Mouse (Mus musculus): Measurements from ENCODE around the gene Exosc6.
"Not testable (repeated sequence)": the region's sequence is repeated elsewhere in the genome, so short reads cannot be mapped to it uniquely, and the experiment has no call there.

The Exosc6 gene

DNA sequence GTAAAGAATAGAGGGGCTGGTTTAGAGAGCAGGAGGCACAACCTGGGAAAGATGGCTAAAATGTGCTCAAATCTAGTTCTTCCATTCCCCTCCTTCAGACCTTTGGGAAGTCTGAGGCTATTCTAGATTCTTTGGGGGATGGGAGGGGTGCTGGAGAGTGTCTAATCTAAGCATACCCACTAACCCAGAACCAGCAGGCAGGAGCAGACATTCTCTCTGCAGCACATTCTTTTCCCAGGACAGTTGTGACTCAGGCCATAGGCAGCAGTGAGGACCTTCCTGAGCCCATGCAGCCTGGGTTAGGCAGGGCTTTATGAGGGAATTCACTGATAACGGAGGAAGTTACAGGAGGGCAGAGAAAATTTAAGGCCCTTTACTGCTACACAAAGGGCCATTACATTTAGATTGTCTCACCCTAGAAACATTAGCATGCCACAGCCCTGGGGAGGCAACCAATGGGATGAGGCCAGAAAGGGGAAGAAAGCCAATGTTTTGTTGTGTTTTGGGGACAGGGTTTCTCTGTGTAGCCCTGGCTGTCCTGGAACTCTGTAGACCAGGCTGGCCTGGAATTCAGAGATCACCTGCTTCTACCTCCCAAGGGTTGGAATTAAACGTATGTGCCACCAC, 2.9 kb downstream of the Exosc6 start:
- in situ Hi-C loops (cut with MboI, MseI): loop anchor here in 1 of 2 experiments (5.0 kb wide), 1 partner anchor 33 kb away; the partner anchor contains the start of genes Clec18a and Pdpr

DNA sequence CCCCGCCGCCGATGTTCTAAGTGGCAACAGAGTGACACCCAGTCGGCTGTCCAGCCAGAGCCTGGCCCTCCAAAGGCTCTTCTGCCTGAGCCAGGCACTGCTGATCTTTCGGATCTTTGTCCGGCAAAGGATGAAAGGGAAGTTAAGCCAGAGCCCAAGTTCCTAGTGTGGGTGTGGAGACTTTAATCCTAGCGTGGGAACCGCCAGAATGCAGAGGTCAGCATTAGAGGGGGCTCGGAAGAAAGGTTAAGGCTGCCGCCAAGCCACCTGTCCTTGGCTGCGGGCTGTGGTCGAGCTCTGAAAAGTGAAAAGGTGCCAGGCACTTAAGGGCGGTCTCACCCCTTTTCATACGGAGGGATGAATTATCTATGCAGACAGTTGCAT, 5.5 kb downstream of the Exosc6 start:
- in situ Hi-C loops (cut with MboI, MseI): no loop called here

DNA sequence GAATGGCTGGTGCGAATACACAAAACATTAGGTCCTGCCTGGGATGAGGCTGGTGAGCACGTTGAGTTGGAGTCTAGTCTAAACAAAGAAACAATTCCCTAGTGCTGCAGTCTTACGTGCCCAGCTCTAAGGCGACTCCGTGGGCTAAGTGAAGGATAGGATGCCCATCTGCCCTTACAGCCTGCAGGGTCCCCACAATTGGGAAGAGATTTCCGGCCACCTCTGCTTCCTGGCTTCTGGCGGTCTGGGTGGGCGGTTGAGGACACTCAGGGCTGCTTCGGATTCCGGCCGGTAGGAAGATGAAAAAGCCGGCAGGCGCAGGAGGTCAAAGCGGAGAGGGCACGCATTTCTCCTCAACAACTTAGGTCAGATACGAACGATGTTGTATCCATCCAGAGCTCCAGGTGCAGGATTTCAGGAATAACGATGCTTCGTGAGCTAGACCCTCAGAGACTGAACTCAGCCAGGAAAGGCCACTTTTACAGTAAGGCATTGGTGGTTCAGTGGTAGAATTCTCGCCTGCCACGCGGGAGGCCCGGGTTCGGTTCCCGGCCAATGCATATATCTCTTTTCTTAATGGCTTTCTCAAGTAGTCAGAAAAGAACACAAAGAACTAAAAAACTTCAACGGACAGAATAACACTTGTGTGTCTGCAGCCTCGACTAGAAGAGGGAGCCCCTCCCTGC, 6.1 kb downstream of the Exosc6 start:
- in situ Hi-C loops (cut with MboI, MseI): no loop called here

DNA sequence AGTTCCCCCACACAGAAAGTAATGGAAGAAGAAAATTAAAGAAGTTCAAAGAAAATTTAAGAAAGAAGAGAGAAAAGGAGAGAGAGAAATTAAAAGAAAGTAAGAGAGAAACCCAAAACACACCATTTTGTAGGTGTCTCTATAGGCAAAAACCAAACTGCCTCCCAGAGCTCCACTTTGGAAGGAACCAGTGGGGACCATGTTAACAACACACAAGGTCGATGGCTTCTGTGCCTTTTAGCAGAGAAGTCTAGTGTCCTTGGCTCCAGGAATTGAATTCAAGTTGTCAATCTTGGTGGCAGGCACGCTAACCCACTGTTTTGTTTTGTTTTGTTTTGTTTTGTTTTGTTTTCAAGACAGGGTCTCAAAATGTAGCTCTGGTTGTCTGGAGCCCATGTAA, 6.8 kb downstream of the Exosc6 start:
- in situ Hi-C loops (cut with MboI, MseI): no loop called here

DNA sequence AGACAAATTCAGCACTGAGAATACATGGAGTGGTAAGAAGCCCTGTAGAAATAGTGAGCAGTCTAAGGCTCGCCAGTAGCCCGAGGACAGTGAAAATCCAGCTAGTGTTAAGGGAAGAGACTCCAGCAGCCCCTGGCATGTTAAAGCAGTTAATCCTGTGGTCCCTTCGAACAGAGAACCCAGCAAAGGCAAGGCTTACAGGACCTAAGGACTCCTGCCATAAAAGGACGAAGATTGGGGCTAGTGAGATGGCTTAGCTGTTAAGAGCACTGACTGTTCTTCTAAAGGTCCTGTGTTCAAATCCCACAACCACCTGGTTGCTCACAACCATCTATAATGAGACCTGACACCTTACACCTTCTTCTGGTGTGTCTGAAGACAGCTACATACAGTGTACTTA, 10.2 kb downstream of the Exosc6 start:
- in situ Hi-C loops (cut with MboI, MseI): no loop called here

DNA sequence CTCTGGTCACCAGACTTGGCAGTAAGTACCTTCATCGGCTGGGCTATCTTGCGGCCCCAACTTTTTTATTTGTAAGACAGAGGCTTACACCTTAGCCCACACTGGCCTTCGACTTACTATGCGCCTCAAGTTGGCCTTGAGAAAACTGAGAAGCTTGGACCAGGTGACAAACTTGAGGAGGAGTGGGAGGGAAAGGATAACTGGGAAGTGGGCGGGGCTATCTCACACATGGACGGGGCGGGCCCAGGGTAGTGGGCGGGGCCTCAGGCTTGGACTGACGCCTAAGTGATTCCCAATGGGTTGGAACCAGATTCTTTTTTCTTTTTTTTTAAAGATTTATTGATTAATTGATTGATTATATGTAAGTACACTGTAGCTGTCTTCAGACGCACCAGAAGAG, 11.3 kb downstream of the Exosc6 start:
- in situ Hi-C loops (cut with MboI, MseI): no loop called here

DNA sequence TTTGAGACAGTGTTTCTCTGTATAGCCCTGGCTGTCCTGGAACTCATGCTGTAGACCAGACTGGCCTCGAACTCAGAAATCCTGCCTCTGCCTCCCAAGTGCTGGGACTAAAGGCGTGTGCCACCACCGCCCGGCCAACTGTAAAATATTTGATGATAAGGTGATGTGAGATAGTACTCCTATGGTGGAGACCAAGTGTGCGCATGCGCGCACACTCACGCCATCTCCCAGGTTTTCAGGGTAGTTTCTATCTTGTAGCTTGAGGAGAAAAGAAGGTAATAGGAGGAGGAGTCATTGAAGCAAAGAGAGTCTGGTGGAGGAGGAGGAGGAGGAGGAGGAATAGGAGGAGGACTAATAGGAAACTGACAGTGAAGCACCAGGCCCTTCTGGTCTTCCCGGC, 12.5 kb downstream of the Exosc6 start:
- in situ Hi-C loops (cut with MboI, MseI): not testable (repeated sequence)

DNA sequence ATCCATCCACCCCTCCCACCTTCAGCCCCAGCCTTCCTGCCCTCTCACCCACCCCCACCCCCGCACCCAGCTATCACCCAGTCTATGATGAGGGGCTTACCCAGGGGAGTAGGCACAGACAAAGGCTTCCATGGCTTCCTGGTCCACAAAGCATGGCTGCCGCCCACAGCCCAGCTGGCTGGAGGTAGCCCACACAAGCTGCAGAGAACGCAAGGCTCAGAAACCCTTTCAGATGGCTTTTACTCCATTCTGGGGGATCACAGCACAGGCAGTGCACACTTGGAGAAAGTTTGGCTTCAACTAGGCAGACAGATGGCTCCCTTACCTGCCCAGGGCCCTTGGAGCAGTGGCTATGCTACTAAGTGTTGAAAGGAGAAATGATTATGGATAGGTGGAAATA, 19.8 kb downstream of the Exosc6 start:
- in situ Hi-C loops (cut with MboI, MseI): loop anchor here in 1 of 2 experiments (10.0 kb wide), 1 partner anchor 611 kb away; no protein-coding TSS in a partner anchor

DNA sequence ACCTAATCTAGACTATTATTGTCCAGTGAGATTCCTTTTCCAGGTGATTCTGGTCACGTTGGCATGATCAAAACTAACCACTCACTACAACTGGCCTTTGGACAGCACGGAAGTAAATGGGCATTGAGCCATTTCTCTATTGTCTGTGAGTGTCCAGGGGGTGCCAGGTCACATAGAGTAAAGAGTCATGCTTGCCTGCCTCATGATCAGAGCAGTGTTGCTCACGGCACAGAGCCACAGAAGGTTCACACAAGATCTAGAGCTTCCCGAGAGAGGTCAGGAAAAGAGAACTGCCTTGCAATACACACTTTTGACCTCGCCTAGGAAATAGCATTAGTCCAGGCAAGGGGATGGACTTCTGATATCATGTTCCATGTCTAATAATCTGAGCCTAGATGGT, 23.3 kb downstream of the Exosc6 start:
- in situ Hi-C loops (cut with MboI, MseI): loop anchor here in 1 of 2 experiments (10.0 kb wide), 1 partner anchor 615 kb away; no protein-coding TSS in a partner anchor

DNA sequence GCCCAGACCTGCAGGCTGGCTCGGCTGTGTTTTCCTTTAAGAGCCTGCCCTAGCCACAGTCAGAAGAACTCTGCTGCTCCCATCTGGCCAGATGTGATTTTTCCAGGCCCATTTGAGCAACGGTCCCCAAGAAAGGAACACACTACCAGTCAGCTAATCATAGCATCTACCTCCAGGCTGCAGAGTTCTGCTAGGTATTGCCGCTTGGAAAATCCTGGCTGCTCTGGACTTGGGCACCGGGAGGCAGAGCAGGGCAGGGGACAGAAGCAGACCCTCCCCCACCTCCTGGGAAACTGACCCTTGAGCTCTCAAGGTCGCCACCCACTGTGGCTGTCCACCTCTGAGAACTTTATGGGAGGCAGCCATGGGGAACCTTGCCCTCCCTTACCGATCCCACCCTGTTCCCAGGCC, 23.7 kb downstream of the Exosc6 start:
- in situ Hi-C loops (cut with MboI, MseI): loop anchor here in 1 of 2 experiments (5.0 to 10.0 kb wide), 2 partner anchors 67 to 615 kb away; no protein-coding TSS in a partner anchor

DNA sequence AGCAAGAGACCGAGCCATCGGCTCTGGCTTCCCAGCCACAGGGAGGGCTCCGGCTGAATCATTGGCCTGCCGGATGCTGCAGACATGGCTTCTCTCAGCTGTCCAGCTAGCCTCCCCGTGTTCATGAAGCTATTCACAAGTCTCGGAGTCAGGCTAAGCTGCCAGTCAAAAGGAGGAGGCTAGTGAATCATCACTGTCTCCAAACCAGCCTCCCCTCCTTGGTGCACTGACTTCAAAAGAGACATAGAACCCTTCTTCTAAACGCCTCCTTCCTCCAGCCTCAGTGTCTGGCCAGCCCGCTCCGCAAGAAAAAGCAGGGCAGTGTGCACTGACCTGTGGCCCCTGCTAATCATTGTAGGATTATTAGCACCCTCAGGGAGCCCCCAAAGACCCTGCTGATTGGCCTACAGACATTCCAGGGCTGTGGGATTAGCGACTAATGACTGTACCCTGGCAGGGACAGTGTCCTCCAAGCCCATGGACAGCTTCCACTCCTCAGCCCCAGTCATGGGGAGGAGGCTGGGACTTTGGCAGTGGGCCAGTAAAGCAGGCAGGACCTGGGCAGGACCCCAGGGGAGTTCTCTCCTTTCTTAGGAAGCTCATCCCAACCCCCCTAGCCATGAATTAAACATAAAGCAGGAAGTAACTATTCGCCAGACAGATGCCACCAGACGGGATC, 25.6 kb downstream of the Exosc6 start:
- in situ Hi-C loops (cut with MboI, MseI): loop anchor here in 1 of 2 experiments (5.0 kb wide), 1 partner anchor 66 kb away; no protein-coding TSS in a partner anchor

DNA sequence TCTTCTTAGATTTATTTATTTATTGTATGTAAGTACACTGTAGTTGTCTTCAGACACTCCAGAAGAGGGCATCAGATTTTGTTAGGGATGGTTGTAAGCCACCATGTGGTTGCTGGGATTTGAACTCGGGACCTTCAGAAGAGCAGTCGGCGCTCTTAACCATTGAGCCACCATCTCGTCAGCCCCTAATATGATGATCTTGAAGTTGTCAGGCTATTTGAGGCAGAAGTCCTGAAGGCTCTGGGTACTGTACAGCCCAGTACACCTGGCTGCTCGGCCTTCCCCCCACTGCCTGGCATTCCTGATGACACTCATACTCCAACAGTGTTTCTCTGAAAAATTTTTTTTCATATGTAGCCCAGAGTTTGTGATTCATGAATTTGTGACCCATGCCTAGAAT, 27.8 kb downstream of the Exosc6 start:
- in situ Hi-C loops (cut with MboI, MseI): loop anchor here in 1 of 2 experiments (5.0 kb wide), 1 partner anchor 63 kb away; no protein-coding TSS in a partner anchor

DNA sequence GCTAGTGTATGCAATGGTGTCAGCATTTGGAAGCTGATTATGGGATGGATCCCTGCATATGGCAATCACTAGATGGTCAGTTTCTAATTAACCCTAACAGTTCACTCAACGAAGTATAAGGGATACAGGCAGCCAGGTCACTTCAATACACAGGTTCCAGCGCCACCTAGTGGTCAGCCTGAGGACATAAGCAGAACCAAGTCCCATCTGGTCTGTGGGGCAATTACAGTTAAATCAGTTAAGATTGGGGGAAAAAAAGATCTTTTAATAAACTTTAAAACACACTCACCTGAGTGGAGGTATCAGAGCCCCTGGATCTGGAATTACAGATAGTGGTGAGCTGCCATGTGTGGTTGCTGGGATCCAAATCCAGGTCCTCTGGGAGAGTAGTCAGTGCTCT, 34.0 kb downstream of the Exosc6 start:
- in situ Hi-C loops (cut with MboI, MseI): loop anchor here in 1 of 2 experiments (5.0 kb wide), 1 partner anchor 33 kb away; the partner anchor contains the start of gene Exosc6

DNA sequence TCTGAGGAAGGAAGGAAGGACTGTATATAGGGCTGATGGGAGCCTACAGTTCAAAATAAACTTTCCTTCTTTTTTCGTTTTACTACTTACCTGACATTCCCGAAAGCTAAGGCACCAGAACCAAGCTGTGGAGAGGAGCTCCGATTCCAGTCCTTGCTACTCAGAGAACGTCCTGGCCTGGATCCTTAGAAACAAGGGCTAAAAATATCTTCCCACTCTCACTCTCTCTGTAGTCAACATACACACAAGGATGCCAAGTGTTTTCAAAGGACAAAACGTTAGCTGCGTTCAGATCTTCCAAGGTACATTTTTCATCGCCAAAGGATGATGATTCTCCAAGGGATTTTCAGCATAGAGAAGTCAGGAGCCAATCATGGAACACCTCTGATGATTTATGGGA, 35.6 kb downstream of the Exosc6 start:
- in situ Hi-C loops (cut with MboI, MseI): loop anchor here in 1 of 2 experiments (5.0 kb wide), 1 partner anchor 34 kb away; the partner anchor contains the start of gene Exosc6

DNA sequence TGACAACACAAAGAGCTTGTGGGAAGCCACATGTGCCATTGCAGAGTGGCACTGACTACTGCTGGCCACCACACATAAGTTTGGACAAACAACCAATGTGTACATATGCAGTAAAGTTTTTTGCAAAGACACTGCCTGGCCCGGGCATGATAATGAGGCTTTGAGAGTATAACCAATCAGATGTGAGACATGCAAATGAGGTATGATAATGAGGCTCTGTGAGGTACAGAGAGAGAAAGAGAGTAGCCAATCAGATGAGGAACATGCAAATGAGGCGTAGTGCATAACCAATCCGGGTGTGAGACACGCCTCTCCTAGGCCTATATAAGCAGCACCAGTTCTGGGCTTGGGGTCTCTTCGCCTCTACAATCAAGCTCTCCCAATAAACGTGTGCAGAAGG, 36.2 kb downstream of the Exosc6 start, which contains the start of gene Clec18a:
Clec18a (minus strand) TSS at position 101 of the 400 bp plus-strand sequence.
- in situ Hi-C loops (cut with MboI, MseI): loop anchor here in 1 of 2 experiments (5.0 kb wide), 1 partner anchor 35 kb away; the partner anchor contains the start of gene Exosc6

DNA sequence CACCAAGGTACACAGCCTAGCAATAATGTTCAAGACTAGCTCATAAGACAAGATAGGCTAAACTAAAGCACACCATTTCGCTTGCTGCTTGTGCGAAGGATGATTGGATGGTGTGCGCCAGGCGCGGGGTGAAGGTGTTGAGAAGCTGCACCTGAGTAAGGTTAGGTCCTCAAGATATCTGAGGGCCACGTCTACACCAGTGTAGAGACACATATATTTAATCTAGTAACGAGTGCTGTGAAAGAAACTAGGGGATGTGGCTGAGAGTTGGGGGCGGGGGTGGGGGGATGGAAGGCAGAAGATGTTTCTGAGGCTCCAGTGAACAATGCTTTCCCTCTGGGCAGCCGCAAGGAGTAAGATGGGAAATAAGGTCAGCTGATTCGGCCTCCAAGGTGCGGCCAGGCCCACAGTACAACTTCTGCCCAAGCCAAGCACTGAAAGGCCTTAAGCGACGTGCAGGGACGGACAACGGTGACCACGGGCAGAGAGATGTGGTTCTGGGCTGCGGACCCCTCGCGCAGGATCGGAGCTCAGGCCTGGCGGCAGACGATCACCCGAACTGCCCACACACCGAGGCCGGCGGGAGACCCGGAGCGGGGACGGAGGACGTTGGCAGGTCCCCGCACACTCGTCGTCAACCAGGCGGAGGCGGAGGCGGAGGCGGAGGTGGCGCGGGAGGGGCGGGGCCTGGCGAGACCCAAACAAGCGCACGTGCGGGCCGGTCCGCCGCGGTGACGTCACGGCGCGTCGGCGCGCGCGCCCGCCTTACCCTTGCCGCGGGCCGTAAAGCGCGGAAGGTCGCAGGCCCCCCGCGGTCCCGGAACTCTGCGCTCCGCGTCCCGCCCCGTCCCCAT, 38.0 kb downstream of the Exosc6 start, which contains the start of gene Pdpr:
Pdpr (plus strand) TSS at position 766 of the 854 bp plus-strand sequence.
- in situ Hi-C loops (cut with MboI, MseI): loop anchor here in 1 of 2 experiments (5.0 kb wide), 1 partner anchor 37 kb away; the partner anchor contains the start of gene Exosc6

DNA sequence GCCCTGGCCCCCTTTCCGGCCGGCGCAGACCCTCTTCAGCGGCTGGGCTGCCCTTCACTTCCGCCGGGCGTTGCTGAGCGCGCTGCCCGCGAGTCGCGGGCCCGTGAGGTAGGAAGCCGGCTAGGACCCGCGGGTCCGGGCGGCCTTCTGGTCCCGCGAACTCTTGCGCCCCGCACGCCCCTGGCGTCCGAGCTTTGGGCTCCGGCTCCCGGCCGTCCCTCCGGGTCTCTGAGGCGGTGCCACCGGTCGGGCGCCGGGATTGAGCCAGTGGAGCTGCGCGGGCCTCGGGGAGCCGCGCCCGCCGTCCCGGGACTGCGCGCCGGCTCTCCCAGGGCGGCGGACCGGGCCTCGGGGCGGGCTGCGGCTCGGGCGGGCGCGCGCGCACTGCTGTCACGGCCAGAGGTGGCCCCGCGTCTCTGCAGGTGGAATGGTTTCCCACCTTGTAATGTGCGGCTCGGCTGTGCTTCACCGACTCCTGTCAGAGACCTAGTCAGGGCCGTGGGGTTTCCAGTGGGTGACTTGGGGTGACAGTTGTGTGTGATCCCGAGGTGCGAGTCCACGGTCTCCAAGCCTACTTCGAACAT, 38.7 kb downstream of the Exosc6 start:
- in situ Hi-C loops (cut with MboI, MseI): loop anchor here in 1 of 2 experiments (5.0 kb wide), 1 partner anchor 38 kb away; the partner anchor contains the start of gene Exosc6
